Mouse (Mus musculus) left cerebral cortex, adult 2 months (tissue): ENCODE data around the gene En2. TPM values are rescaled to one million over a fixed set of nuclear protein-coding genes. Genes with fewer than 3 reads are reported as not detected.

Source experiments
- DNase-seq, 2 experiments: peaks; one replicate each; pipeline ENCODE4 v3.0.0; 2021 to 2022; ENCODE audit warnings: low spot score in 2 of 2, mixed read lengths in 1 of 2; ENCODE audit errors: extremely low spot score in 1 of 2
- H3K27ac ChIP-seq: fragments of 200-600 bp; 2 replicates; pipeline ENCODE4 v1.8.1; 2022
- H3K4me3 ChIP-seq: fragments of 200-600 bp; 2 replicates; pipeline ENCODE4 v1.8.1; 2022
- CTCF ChIP-seq: fragments of 200-600 bp; IDR thresholded peaks from 2 replicates; pipeline ENCODE4 v1.8.1; 2022; ENCODE audit warnings: antibody characterized with exemption, mild to moderate bottlenecking, moderate library complexity
- intact Hi-C: fragments of 180-260 bp; cut with DNase I; formaldehyde crosslinking; loops from one replicate; pipeline ENCODE4 v1.15.1; 2025
- total RNA-seq, 2 experiments: library from RNA; stranded (reverse); gene quantifications; 2 replicates each; pipeline ENCODE4 v1.2.3; 2021

Gene En2
- total RNA-seq, 2 experiments from 2014 or later = 0.09 to 0.59 TPM

- intact Hi-C loops = no loop called here
- no peak for DNase-seq
- TF ChIP-seq CTCF = no peak
- H3K4me3 ChIP-seq = no peak overlapping the region
- H3K27ac ChIP-seq = no peak overlapping the region
Observed at GRCm38 (mm10) chr5:28136438-28136837, 29.1 kb upstream of the En2 start.

GRCm38 (mm10) chr5:28144555-28144954 lies 20.9 kb upstream of the En2 start:
- H3K27ac ChIP-seq = no peak overlapping the region
- no peak overlapping the region for H3K4me3 ChIP-seq
- TF ChIP-seq CTCF = no peak
- no peak for DNase-seq
- intact Hi-C loops = no loop called here

GRCm38 (mm10) chr5:28146018-28146417 lies 19.5 kb upstream of the En2 start:
- intact Hi-C loops = no loop called here
- no peak for TF ChIP-seq CTCF
- Histone ChIP-seq H3K27ac (no peak overlapping the region), H3K4me3 (no peak overlapping the region)
- no peak for DNase-seq

GRCm38 (mm10) chr5:28148473-28148872 lies 17.0 kb upstream of the En2 start:
- intact Hi-C loops = no loop called here
- DNase-seq = no peak
- H3K4me3 ChIP-seq = no peak overlapping the region
- H3K27ac ChIP-seq = no peak overlapping the region
- TF ChIP-seq CTCF = no peak

- Histone ChIP-seq H3K4me3 (no peak overlapping the region), H3K27ac (no peak overlapping the region)
- no peak for TF ChIP-seq CTCF
- DNase-seq = no peak
- intact Hi-C loops = no loop called here
Observed at GRCm38 (mm10) chr5:28149436-28149835, 16.1 kb upstream of the En2 start.

GRCm38 (mm10) chr5:28157044-28157730 lies 8.3 kb upstream of the En2 start:
- Histone ChIP-seq H3K27ac (no peak overlapping the region), H3K4me3 (no peak overlapping the region)
- intact Hi-C loops = no loop called here
- no peak for TF ChIP-seq CTCF
- no peak for DNase-seq

GRCm38 (mm10) chr5:28157781-28158180 lies 7.7 kb upstream of the En2 start:
- no peak for TF ChIP-seq CTCF
- Histone ChIP-seq H3K4me3 (no peak overlapping the region), H3K27ac (no peak overlapping the region)
- intact Hi-C loops = no loop called here
- DNase-seq = no peak

GRCm38 (mm10) chr5:28158308-28159071 lies 7.0 kb upstream of the En2 start:
- no peak for DNase-seq
- Histone ChIP-seq H3K4me3 (no peak overlapping the region), H3K27ac (no peak overlapping the region)
- TF ChIP-seq CTCF = no peak
- intact Hi-C loops = no loop called here

- no peak for TF ChIP-seq CTCF
- no peak overlapping the region for H3K27ac ChIP-seq
- no peak for DNase-seq
Observed at GRCm38 (mm10) chr5:28159072-28159458, 6.4 kb upstream of the En2 start.

GRCm38 (mm10) chr5:28159891-28160470 lies 5.5 kb upstream of the En2 start:
- TF ChIP-seq CTCF = no peak
- no peak overlapping the region for H3K27ac ChIP-seq
- DNase-seq = no peak
- no peak overlapping the region for H3K4me3 ChIP-seq
- intact Hi-C loops = loop anchor here (2.0 kb wide), 1 partner anchor 37 kb away; no protein-coding TSS in a partner anchor

More at GRCm38 (mm10) chr5:28159072-28159458, 6.4 kb upstream of the En2 start:
- intact Hi-C loops = no loop called here
- H3K4me3 ChIP-seq = no peak overlapping the region

GRCm38 (mm10) chr5:28161383-28161937 lies 4.0 kb upstream of the En2 start:
- no peak for TF ChIP-seq CTCF
- intact Hi-C loops = loop anchor here (2.0 kb wide), 1 partner anchor 39 kb away; no protein-coding TSS in a partner anchor
- no peak for DNase-seq
- Histone ChIP-seq H3K27ac (no peak overlapping the region), H3K4me3 (no peak overlapping the region)

- intact Hi-C loops = loop anchor here (2.0 kb wide), 1 partner anchor 39 kb away; no protein-coding TSS in a partner anchor
- TF ChIP-seq CTCF = no peak
- H3K27ac ChIP-seq = no peak overlapping the region
- DNase-seq = no peak
- no peak overlapping the region for H3K4me3 ChIP-seq
Observed at GRCm38 (mm10) chr5:28161938-28162402, 3.5 kb upstream of the En2 start.
